Mouse (Mus musculus): ENCODE data around the gene Gm10521. TPM values are rescaled to one million over a fixed set of nuclear protein-coding genes. Genes with fewer than 3 reads are reported as not detected.

Gene Gm10521
- polyA plus RNA-seq, 1 experiment: not detected

- H3K4me3 ChIP-seq (ENCODE audit: insufficient read depth, poor library complexity, severe bottlenecking): no peak overlapping the region
- TF ChIP-seq MAX (IDR thresholded peaks at IDR 0.05) (no peak), CEBPB (IDR thresholded peaks at IDR 0.05; ENCODE audit: low read depth) (no peak), MYOD1 (IDR thresholded peaks at IDR 0.05; ENCODE audit: control insufficient read depth, insufficient read length, low read depth) (no peak)
- no peaks in the 10 kb centered on the region for H3K36me3 ChIP-seq (ENCODE audit: control insufficient read depth, insufficient read depth)
- H3ac ChIP-seq (ENCODE audit: control insufficient read depth, insufficient read length, low read depth): no peak overlapping the region
- no peaks in the 10 kb centered on the region for H3K79me3 ChIP-seq (ENCODE audit: low read depth)
- H3K27me3 ChIP-seq (ENCODE audit: control insufficient read depth, insufficient read depth, insufficient read length): no peaks in the 10 kb centered on the region
- H3K79me2 ChIP-seq (ENCODE audit: control insufficient read depth, insufficient read depth): no peaks in the 10 kb centered on the region
Measured at GRCm38 (mm10) chr1:171938952-171939948, 43.8 kb downstream of the Gm10521 start.

- H3K36me3 ChIP-seq (ENCODE audit: control insufficient read depth, insufficient read depth): no peaks in the 10 kb centered on the region
- TF ChIP-seq CTCF (IDR thresholded peaks at IDR 0.05; ENCODE audit: control insufficient read depth, insufficient read depth, insufficient read length): no peak
- TF ChIP-seq MYOG (IDR thresholded peaks at IDR 0.05; ENCODE audit: control insufficient read depth, extremely low read depth, insufficient read length): no peak
- TF ChIP-seq MYOD1 (IDR thresholded peaks at IDR 0.05; ENCODE audit: control insufficient read depth, insufficient read length, low read depth): no peak
- TF ChIP-seq FOSL1 (IDR thresholded peaks at IDR 0.05; ENCODE audit: insufficient read depth, low read length, poor library complexity, severe bottlenecking): no peak
- TF ChIP-seq MAX (IDR thresholded peaks at IDR 0.05): no peak
- no peak for TF ChIP-seq CEBPB (IDR thresholded peaks at IDR 0.05; ENCODE audit: low read depth)
- no peak for TF ChIP-seq USF1 (IDR thresholded peaks at IDR 0.05; ENCODE audit: low read depth)
- no peak overlapping the region for H3ac ChIP-seq (ENCODE audit: control insufficient read depth, insufficient read length, low read depth)
- H3K4me3 ChIP-seq (ENCODE audit: insufficient read depth, poor library complexity, severe bottlenecking): no peak overlapping the region
- H3K79me2 ChIP-seq (ENCODE audit: control insufficient read depth, insufficient read depth): no peaks in the 10 kb centered on the region
- no peaks in the 10 kb centered on the region for H3K79me3 ChIP-seq (ENCODE audit: low read depth)
- H3K27me3 ChIP-seq (ENCODE audit: control insufficient read depth, insufficient read depth, insufficient read length): no peaks in the 10 kb centered on the region
Measured at GRCm38 (mm10) chr1:171940626-171941025, 45.2 kb downstream of the Gm10521 start.

GRCm38 (mm10) chr1:171946447-171946995 is 51.1 kb downstream of the Gm10521 start:
- Histone ChIP-seq H3K36me3 (ENCODE audit: control insufficient read depth, insufficient read depth) (no peaks in the 10 kb centered on the region), H3K79me2 (ENCODE audit: control insufficient read depth, insufficient read depth) (no peaks in the 10 kb centered on the region), H3K4me3 (ENCODE audit: insufficient read depth, poor library complexity, severe bottlenecking) (no peak overlapping the region), H3K27me3 (ENCODE audit: control insufficient read depth, insufficient read depth, insufficient read length) (no peaks in the 10 kb centered on the region), H3K79me3 (ENCODE audit: low read depth) (no peaks in the 10 kb centered on the region), H3ac (ENCODE audit: control insufficient read depth, insufficient read length, low read depth) (no peak overlapping the region)
- TF ChIP-seq FOSL1 (IDR thresholded peaks at IDR 0.05; ENCODE audit: insufficient read depth, low read length, poor library complexity, severe bottlenecking) (no peak), CTCF (IDR thresholded peaks at IDR 0.05; ENCODE audit: control insufficient read depth, insufficient read depth, insufficient read length) (no peak), MAX (IDR thresholded peaks at IDR 0.05) (no peak), MYOG (IDR thresholded peaks at IDR 0.05; ENCODE audit: control insufficient read depth, extremely low read depth, insufficient read length) (no peak)

Other genes with a start within 250 kb of the Gm10521 start
- gene Slamf7, start 242.6 kb upstream of the Gm10521 start, polyA plus RNA-seq (2012; fragmentation: generic; extraction: Trizol): not detected
- gene Cd48, start 213.7 kb upstream of the Gm10521 start, polyA plus RNA-seq (2012; fragmentation: generic; extraction: Trizol): not detected
- gene Slamf1, start 128.5 kb upstream of the Gm10521 start, polyA plus RNA-seq (2012; fragmentation: generic; extraction: Trizol): not detected
- not detected for gene Cd84, start 56.0 kb upstream of the Gm10521 start, polyA plus RNA-seq (2012; fragmentation: generic; extraction: Trizol)
- not detected for gene Slamf6, start 21.9 kb downstream of the Gm10521 start, polyA plus RNA-seq (2012; fragmentation: generic; extraction: Trizol)
- 5.7 TPM for gene Vangl2, start 132.8 kb downstream of the Gm10521 start, polyA plus RNA-seq (2012; fragmentation: generic; extraction: Trizol)
- not detected for gene Nhlh1, start 161.9 kb downstream of the Gm10521 start, polyA plus RNA-seq (2012; fragmentation: generic; extraction: Trizol)
- 113 TPM for gene Copa, start 186.9 kb downstream of the Gm10521 start, polyA plus RNA-seq (2012; fragmentation: generic; extraction: Trizol)
- gene Ncstn, start 187.1 kb downstream of the Gm10521 start, polyA plus RNA-seq (2012; fragmentation: generic; extraction: Trizol): 40.8 TPM
- 79.6 TPM for gene Pex19, start 231.1 kb downstream of the Gm10521 start, polyA plus RNA-seq (2012; fragmentation: generic; extraction: Trizol)

Data from C2C12 (cell line).